Mouse (Mus musculus): ENCODE results near the gene Tmem95. TPM values are rescaled to one million over a fixed set of nuclear protein-coding genes. Genes with fewer than 3 reads are reported as not detected.
A peak's percentile ranks its signal among the peaks of the same experiment; 100 is the strongest.

The Tmem95 gene
- polyA plus RNA-seq, 1 experiment from 2014 or later, result not detected

- Histone ChIP-seq H3K27me3 (replicated peaks; ENCODE audit: control insufficient read depth, insufficient read depth, low read length) (no peaks in the 10 kb centered on the region), H3K4me2 (replicated peaks; ENCODE audit: low read depth) (no peak overlapping the region), H3K36me3 (ENCODE audit: control insufficient read depth, insufficient read depth) (peaks cover 54% of the 10 kb centered on the region), H3K9ac (ENCODE audit: low read depth, low read length) (no peak overlapping the region), H3K4me3 (ENCODE audit: low read depth, low read length) (no peak overlapping the region), H3K4me1 (replicated peaks; ENCODE audit: control insufficient read depth, insufficient read depth, low read length) (no peaks in the 10 kb centered on the region), H3K9me3 (ENCODE audit: control insufficient read depth) (no peaks in the 10 kb centered on the region), H3K27ac (ENCODE audit: low read depth, low read length) (no peak overlapping the region)
- no peak for TF ChIP-seq CTCF (IDR thresholded peaks at IDR 0.05; ENCODE audit: low read depth)
- 76% methylated on average over 10 of the region's 10 CpGs for WGBS
- no peak for ATAC-seq
Measured at GRCm38 (mm10) chr11:69854680-69855079, 23.1 kb downstream of the Tmem95 start.

GRCm38 (mm10) chr11:69853994-69854393, 23.8 kb downstream of the Tmem95 start:
- Histone ChIP-seq H3K36me3 (ENCODE audit: control insufficient read depth, insufficient read depth) (peaks cover 54% of the 10 kb centered on the region), H3K27me3 (replicated peaks; ENCODE audit: control insufficient read depth, insufficient read depth, low read length) (no peaks in the 10 kb centered on the region), H3K9ac (ENCODE audit: low read depth, low read length) (no peak overlapping the region), H3K4me2 (replicated peaks; ENCODE audit: low read depth) (no peak overlapping the region), H3K4me3 (ENCODE audit: low read depth, low read length) (no peak overlapping the region), H3K27ac (ENCODE audit: low read depth, low read length) (no peak overlapping the region), H3K9me3 (ENCODE audit: control insufficient read depth) (no peaks in the 10 kb centered on the region), H3K4me1 (replicated peaks; ENCODE audit: control insufficient read depth, insufficient read depth, low read length) (no peaks in the 10 kb centered on the region)
- ATAC-seq, result peak; percentile 22; the same call in 1 of the 2 replicates
- TF ChIP-seq CTCF (IDR thresholded peaks at IDR 0.05; ENCODE audit: low read depth), result no peak
- WGBS, result 31% methylated on average over 7 of the region's 7 CpGs

GRCm38 (mm10) chr11:69850754-69851153, 27.1 kb downstream of the Tmem95 start:
- no peak for TF ChIP-seq CTCF (IDR thresholded peaks at IDR 0.05; ENCODE audit: low read depth)
- ATAC-seq, result no peak
- Histone ChIP-seq H3K36me3 (ENCODE audit: control insufficient read depth, insufficient read depth) (peaks cover 66% of the 10 kb centered on the region), H3K4me2 (replicated peaks; ENCODE audit: low read depth) (no peak overlapping the region), H3K27ac (ENCODE audit: low read depth, low read length) (no peak overlapping the region), H3K9ac (ENCODE audit: low read depth, low read length) (no peak overlapping the region), H3K4me1 (replicated peaks; ENCODE audit: control insufficient read depth, insufficient read depth, low read length) (peaks cover 6% of the 10 kb centered on the region), H3K27me3 (replicated peaks; ENCODE audit: control insufficient read depth, insufficient read depth, low read length) (no peaks in the 10 kb centered on the region), H3K9me3 (ENCODE audit: control insufficient read depth) (no peaks in the 10 kb centered on the region), H3K4me3 (ENCODE audit: low read depth, low read length) (no peak overlapping the region)
- WGBS, result 71% methylated on average over 8 of the region's 8 CpGs

GRCm38 (mm10) chr11:69849884-69850283, 27.9 kb downstream of the Tmem95 start:
- Histone ChIP-seq H3K4me2 (replicated peaks; ENCODE audit: low read depth) (no peak overlapping the region), H3K36me3 (ENCODE audit: control insufficient read depth, insufficient read depth) (peaks cover 58% of the 10 kb centered on the region), H3K27me3 (replicated peaks; ENCODE audit: control insufficient read depth, insufficient read depth, low read length) (no peaks in the 10 kb centered on the region), H3K27ac (ENCODE audit: low read depth, low read length) (no peak overlapping the region), H3K4me3 (ENCODE audit: low read depth, low read length) (no peak overlapping the region), H3K9me3 (ENCODE audit: control insufficient read depth) (no peaks in the 10 kb centered on the region), H3K4me1 (replicated peaks; ENCODE audit: control insufficient read depth, insufficient read depth, low read length) (peaks cover 14% of the 10 kb centered on the region), H3K9ac (ENCODE audit: low read depth, low read length) (no peak overlapping the region)
- 86% methylated on average over 15 of the region's 15 CpGs for WGBS
- ATAC-seq, result no peak
- TF ChIP-seq CTCF (IDR thresholded peaks at IDR 0.05; ENCODE audit: low read depth), result no peak

GRCm38 (mm10) chr11:69849128-69849527, 28.7 kb downstream of the Tmem95 start:
- H3K4me3 ChIP-seq (ENCODE audit: low read depth, low read length), result no peak overlapping the region
- H3K4me1 ChIP-seq (replicated peaks; ENCODE audit: control insufficient read depth, insufficient read depth, low read length), result peaks cover 14% of the 10 kb centered on the region
- ATAC-seq, result no peak
- H3K27me3 ChIP-seq (replicated peaks; ENCODE audit: control insufficient read depth, insufficient read depth, low read length), result no peaks in the 10 kb centered on the region
- 69% methylated on average over 9 of the region's 9 CpGs for WGBS
- peaks cover 54% of the 10 kb centered on the region for H3K36me3 ChIP-seq (ENCODE audit: control insufficient read depth, insufficient read depth)
- no peak overlapping the region for H3K4me2 ChIP-seq (replicated peaks; ENCODE audit: low read depth)
- no peak for TF ChIP-seq CTCF (IDR thresholded peaks at IDR 0.05; ENCODE audit: low read depth)
- no peak overlapping the region for H3K27ac ChIP-seq (ENCODE audit: low read depth, low read length)
- no peak overlapping the region for H3K9ac ChIP-seq (ENCODE audit: low read depth, low read length)
- no peaks in the 10 kb centered on the region for H3K9me3 ChIP-seq (ENCODE audit: control insufficient read depth)

- Histone ChIP-seq H3K9ac (ENCODE audit: low read depth, low read length) (no peak overlapping the region), H3K4me1 (replicated peaks; ENCODE audit: control insufficient read depth, insufficient read depth, low read length) (peaks cover 14% of the 10 kb centered on the region), H3K4me3 (ENCODE audit: low read depth, low read length) (no peak overlapping the region), H3K27me3 (replicated peaks; ENCODE audit: control insufficient read depth, insufficient read depth, low read length) (no peaks in the 10 kb centered on the region), H3K27ac (ENCODE audit: low read depth, low read length) (no peak overlapping the region), H3K4me2 (replicated peaks; ENCODE audit: low read depth) (no peak overlapping the region), H3K36me3 (ENCODE audit: control insufficient read depth, insufficient read depth) (peaks cover 46% of the 10 kb centered on the region), H3K9me3 (ENCODE audit: control insufficient read depth) (no peaks in the 10 kb centered on the region)
- ATAC-seq, result no peak
- WGBS, result 94% methylated on average over 6 of the region's 6 CpGs
- TF ChIP-seq CTCF (IDR thresholded peaks at IDR 0.05; ENCODE audit: low read depth), result no peak
Measured at GRCm38 (mm10) chr11:69848021-69848420, 29.8 kb downstream of the Tmem95 start.

Measured in intestine, postnatal 0 days (tissue).